Mouse (Mus musculus): Measurements from ENCODE around the gene Spint4.
A peak's percentile ranks its signal among the peaks of the same experiment; 100 is the strongest.
"Not testable (repeated sequence)": the region's sequence is repeated elsewhere in the genome, so short reads cannot be mapped to it uniquely, and the experiment has no call there.

The Spint4 gene

DNA sequence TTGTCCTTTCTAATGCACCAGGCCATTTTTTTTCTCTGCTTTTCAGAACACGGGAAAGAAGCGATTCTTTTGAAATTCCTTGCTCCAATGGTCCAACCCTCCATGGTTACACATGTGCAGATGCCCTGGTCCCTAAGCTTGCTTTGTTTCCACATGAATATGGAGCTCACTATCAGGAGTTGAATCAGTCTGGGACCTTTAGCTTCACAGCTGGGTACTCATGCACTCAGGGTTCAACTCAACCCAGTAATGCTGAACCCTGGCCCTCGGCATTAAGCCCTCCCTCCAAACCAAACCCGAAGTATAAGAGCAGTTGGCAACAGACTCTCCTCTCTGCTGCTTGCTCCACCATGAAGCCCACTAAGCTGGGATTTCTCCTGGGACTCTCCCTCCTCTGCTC is at the start of gene Spint4:
TSS of gene Spint4 (plus strand) at position 301 of the 400 bp plus-strand sequence.
- DNase-seq (ENCODE audit: low read depth, low spot score) = no peak

- DNase-seq (ENCODE audit: low read depth, low spot score) = no peak
Measured at GRCm38 (mm10) chr2:164655858-164656257, 42.4 kb upstream of the Spint4 start, which contains the start of gene Wfdc10. Gene Wfdc10 (plus strand): TSS chr2:164656046.

GRCm38 (mm10) chr2:164656483-164656882 is 41.8 kb upstream of the Spint4 start, which contains the start of gene Wfdc9:
Gene Wfdc9 (minus strand): TSS chr2:164656583.
- no peak for DNase-seq (ENCODE audit: low read depth, low spot score)

DNA sequence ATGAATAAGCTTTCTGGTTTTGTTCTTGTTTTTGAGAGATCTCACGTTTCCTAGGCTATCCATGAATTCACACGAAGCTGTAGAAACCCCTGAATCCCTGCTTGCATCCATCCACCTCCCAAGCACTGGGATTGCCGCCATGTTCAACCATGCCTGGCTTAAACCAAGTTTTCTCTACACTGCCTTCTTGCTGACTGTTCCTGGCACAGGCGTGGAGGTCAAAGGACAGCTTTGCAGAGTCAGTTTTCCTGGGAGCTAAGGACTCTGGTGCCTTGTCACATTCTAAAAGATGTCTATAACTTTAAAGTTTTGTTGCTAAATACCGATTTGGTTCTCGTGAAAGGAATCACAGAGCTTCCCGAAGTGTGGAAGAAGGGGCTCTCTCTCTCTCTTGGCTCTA is 33.5 kb upstream of the Spint4 start:
- no peak for DNase-seq (ENCODE audit: low read depth, low spot score)

GRCm38 (mm10) chr2:164670261-164670660 is 28.0 kb upstream of the Spint4 start:
- DNase-seq (ENCODE audit: low read depth, low spot score) = no peak

GRCm38 (mm10) chr2:164670938-164671337 is 27.4 kb upstream of the Spint4 start:
- no peak for DNase-seq (ENCODE audit: low read depth, low spot score)

- no peak for DNase-seq (ENCODE audit: low read depth, low spot score)
Measured at GRCm38 (mm10) chr2:164673987-164674386, 24.3 kb upstream of the Spint4 start, which contains the start of gene Wfdc11. Gene Wfdc11 (minus strand): TSS chr2:164674087.

GRCm38 (mm10) chr2:164676103-164676502 is 22.2 kb upstream of the Spint4 start:
- no peak for DNase-seq (ENCODE audit: low read depth, low spot score)

GRCm38 (mm10) chr2:164676916-164677685 is 21.2 kb upstream of the Spint4 start:
- no peak for DNase-seq (ENCODE audit: low read depth, low spot score)

DNA sequence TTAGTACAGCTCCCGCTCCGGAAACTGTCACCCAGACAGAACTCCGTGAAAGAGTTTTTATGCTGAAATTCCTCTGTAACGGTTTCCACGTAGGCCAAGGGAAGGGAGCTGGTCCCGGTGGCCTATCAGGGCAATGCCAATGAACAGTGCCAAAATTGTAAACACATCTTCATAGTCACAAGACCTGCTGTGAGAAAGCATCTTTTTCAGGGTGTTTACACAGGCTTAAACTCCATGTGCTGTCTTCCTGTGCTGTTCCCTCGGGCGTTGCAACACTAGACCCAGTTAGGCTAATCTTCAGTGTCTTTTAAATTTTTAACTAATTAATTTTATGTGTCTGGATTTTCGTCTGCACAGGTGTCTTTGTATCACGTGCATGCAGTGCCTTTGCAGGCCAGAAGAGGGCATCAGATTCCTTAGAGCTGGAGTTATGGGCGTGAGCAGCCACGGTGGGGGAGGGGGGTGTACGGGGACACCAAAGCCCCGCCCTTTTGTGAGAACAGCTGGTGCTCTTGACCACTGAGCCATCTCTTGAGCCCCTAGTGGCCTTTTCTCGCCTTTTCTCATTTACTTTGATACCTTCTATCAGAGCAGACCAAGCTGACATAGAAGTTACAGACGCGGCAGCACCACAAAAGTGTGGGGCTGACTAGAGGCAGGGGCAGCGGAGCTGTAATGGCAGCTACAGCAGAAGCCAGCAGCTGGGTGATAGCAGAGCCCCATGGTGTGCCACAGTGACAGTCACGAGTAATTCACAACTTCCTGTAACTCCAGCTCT is 19.3 kb upstream of the Spint4 start:
- peak; percentile 22 for DNase-seq (ENCODE audit: low read depth, low spot score)

GRCm38 (mm10) chr2:164679906-164680305 is 18.4 kb upstream of the Spint4 start:
- DNase-seq (ENCODE audit: low read depth, low spot score) = no peak

- DNase-seq (ENCODE audit: low read depth, low spot score) = no peak
Measured at GRCm38 (mm10) chr2:164684807-164685206, 13.5 kb upstream of the Spint4 start, which contains the start of gene Wfdc13. Gene Wfdc13 (plus strand): TSS chr2:164685107.

DNA sequence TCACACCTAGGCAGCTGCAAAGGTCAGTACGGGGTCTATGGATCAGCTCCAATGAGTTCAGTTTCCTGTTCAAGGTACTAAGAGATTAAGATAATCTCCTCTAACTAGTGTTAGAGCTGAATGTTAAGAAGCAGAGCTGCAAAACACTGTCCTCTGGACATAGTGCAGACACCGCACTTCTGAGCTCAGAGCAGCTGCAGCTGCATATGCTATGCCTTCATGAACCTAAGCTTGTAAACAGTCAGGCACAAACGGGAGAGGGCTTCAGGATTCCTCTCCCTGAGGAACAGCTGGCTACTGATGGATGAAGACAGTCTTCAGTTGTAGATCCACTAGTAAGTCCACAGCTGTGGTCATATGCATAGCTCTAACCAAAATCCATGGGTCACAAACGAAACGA is 2.7 kb downstream of the Spint4 start:
- no peak for DNase-seq (ENCODE audit: low read depth, low spot score)

DNA sequence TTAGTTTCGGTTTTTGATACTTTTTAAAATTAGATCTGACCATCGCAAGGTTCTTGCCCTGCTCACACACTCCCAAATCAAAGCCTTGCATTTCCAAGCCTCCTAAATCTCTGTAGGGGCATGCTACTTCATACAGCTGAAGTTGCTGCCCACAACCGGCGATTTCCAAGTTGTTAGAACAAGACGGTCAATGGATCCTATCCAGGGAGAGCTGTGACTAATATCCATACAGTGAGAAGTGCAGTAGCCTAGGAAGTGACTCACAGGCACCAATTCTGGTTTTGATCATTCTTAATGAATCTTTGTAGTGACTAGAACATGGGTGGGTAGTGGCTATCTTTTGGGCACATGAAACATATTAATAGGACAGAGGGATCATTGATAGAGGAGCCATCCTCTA is 3.5 kb downstream of the Spint4 start:
- DNase-seq (ENCODE audit: low read depth, low spot score) = no peak

GRCm38 (mm10) chr2:164704235-164704634 is 5.9 kb downstream of the Spint4 start:
- DNase-seq (ENCODE audit: low read depth, low spot score) = no peak

GRCm38 (mm10) chr2:164705328-164705727 is 7.0 kb downstream of the Spint4 start:
- DNase-seq (ENCODE audit: low read depth, low spot score) = no peak

- DNase-seq (ENCODE audit: low read depth, low spot score) = no peak
Measured at GRCm38 (mm10) chr2:164705991-164706390, 7.7 kb downstream of the Spint4 start.

GRCm38 (mm10) chr2:164715005-164715404 is 16.7 kb downstream of the Spint4 start, which contains the start of gene Spint5:
Gene Spint5 (plus strand): TSS chr2:164715305.
- DNase-seq (ENCODE audit: low read depth, low spot score) = no peak

GRCm38 (mm10) chr2:164716194-164716786 is 18.0 kb downstream of the Spint4 start:
- not testable (repeated sequence) for DNase-seq (ENCODE audit: low read depth, low spot score)

- no peak for DNase-seq (ENCODE audit: low read depth, low spot score)
Measured at GRCm38 (mm10) chr2:164723276-164723675, 25.0 kb downstream of the Spint4 start.

GRCm38 (mm10) chr2:164725895-164726619 is 27.8 kb downstream of the Spint4 start:
- no peak for DNase-seq (ENCODE audit: low read depth, low spot score)

Measured in brain, embryonic 18.5 days (tissue).